Mouse (Mus musculus): ENCODE data around the gene Clk3.
A peak's percentile ranks its signal among the peaks of the same experiment; 100 is the strongest.

Gene Clk3

GRCm38 (mm10) chr9:57765364-57766351, at the start of gene Clk3:
Clk3 (minus strand) TSS chr9:57765860.
- DNase-seq (ENCODE audit: low spot score) = peak; percentile 21

DNA sequence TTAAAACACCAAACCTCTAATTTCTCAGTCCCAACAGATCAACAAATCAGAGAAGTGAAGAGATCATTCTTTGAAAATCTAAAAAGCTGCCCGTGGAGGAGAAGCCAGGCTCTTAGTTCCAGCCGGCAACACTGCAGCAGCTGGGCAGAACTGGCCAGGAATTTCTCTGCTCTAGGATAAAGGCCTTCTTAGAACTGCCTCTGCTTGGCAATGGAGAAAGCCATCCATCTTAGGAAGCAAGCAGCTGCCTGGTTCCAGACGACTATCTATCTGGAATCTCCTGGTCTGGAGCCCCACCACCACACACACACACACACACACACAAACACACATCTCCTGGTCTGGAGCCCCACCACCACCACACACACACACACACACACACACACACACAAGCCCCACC, 49.2 kb upstream of the Clk3 start:
- no peak for DNase-seq (ENCODE audit: low spot score)

- DNase-seq (ENCODE audit: low spot score) = no peak
Observed at GRCm38 (mm10) chr9:57814014-57814413, 48.4 kb upstream of the Clk3 start.

DNA sequence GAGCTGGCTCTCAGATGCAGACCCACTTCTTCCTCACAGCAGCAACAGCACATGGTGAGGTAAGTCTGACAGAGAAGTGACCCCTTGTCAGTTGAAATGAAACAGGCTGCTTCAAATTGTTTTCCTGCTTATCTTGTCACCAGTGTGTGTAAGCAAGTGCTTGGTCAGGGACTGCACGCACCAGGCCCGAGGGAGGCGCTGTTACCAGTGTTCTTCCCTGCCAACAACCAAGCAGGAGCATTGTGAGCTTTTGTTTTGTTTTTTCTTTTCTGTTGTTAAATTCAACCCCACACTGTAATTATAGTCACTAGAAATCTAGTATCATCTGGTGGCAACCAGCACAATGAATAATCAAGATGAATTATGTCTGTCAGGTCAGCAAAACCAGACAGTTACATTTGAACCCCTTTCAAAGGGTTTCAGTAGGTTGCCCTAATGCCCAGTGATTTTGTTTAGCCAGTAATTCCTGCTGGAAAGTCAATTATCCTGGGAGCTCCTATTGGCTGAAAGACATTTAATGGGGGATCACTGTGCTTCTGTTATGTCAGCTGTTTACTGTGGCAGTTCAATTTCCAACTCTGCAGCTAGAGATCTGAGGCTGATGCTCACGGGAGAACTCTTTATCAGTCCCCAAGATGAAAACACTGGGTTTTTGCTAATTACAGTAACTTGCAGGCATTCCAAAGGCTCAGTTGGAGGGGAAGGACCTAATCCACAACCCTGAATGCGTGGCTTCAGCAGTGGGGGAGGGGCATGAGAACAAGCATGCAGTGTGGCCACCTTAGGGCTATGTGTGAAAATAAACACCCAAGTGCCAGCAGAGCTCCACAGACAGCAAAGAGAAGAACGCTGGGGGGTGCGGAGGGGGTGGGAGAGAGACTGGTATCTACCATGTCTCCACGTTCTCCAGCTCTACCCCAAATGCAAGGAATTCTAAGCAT, 46.4 kb upstream of the Clk3 start:
- DNase-seq (ENCODE audit: low spot score) = no peak

DNA sequence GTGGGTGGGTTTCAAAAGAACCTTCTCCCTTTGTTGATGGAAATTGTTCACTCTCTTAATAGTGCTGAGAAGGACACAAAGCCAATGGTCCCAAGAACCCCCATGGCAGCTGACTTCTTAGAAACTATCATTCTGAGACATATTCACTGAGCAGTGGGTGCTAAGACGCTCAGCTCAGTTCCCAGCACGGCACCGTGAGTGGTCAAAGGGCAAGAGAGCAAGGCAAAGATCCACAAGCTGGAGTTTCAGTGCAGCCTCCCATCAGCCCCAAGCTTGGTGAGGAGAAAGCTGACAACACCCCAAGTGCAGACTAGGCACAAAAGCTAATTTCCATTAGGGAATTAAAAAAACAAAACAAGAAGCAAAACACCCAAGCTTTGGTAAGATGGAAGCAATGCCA, 45.0 kb upstream of the Clk3 start:
- DNase-seq (ENCODE audit: low spot score) = no peak

DNA sequence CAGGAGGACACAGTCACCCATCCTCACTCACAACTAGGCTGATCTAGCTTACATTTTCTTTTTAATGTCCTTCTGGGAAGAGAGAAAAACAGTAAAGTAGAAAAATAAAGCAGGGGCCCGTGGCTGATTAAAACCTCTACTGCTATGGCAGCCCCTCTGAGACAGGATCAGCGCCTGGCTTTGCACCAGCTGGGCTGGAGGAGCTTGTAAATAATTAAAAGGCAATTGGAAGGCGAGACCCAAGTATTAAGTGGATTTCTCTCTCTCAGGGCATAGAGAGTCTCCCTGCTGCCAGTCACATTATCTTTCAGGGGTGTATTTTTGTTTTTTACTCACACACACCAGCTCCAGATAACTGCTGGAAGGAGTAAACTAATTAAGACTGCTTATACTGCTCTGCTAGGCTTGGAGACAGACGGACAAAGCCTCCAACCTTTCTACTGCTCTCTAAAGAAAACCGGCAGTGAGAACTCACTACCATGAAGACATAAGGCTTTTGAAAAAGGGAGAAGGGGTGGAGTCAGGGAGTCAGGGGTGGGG, 43.2 kb upstream of the Clk3 start:
- no peak for DNase-seq (ENCODE audit: low spot score)

- no peak for DNase-seq (ENCODE audit: low spot score)
Observed at GRCm38 (mm10) chr9:57807174-57807651, 41.6 kb upstream of the Clk3 start.

GRCm38 (mm10) chr9:57806066-57806481, 40.4 kb upstream of the Clk3 start:
- no peak for DNase-seq (ENCODE audit: low spot score)

DNA sequence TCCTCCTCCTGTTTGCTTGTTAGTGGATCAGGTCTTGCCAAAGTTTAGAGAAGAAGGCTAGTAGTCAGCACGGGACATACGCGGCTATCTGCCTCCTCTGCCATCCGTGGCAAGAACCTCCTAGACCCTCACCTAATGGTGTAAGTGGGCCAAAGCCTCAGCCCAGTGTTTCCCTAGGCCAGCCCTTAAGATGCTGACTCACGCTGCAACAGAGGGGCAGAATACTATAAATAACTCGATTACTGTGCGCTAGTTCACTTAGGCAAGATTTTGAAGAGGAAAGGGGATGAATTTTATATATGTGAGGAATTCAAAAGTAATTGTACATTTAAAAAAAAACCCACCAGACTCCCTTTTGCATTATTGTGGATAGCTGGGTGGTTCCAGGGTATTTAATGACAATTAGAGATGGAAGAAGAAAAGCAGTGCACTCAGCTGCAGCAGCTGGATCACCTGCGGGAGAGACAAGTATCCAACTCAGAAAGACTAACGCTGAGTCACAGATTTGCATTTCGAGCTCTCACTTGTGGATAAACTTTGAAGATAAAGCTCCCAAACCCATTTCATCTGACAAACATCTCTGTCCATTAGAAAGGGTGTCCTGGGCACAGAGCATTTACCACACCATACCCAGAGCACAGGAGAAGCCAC, 39.6 kb upstream of the Clk3 start:
- no peak for DNase-seq (ENCODE audit: low spot score)

GRCm38 (mm10) chr9:57803839-57804238, 38.2 kb upstream of the Clk3 start:
- DNase-seq (ENCODE audit: low spot score) = no peak

GRCm38 (mm10) chr9:57803047-57803446, 37.4 kb upstream of the Clk3 start:
- DNase-seq (ENCODE audit: low spot score) = no peak

- DNase-seq (ENCODE audit: low spot score) = no peak
Observed at GRCm38 (mm10) chr9:57800325-57800975, 34.8 kb upstream of the Clk3 start.

DNA sequence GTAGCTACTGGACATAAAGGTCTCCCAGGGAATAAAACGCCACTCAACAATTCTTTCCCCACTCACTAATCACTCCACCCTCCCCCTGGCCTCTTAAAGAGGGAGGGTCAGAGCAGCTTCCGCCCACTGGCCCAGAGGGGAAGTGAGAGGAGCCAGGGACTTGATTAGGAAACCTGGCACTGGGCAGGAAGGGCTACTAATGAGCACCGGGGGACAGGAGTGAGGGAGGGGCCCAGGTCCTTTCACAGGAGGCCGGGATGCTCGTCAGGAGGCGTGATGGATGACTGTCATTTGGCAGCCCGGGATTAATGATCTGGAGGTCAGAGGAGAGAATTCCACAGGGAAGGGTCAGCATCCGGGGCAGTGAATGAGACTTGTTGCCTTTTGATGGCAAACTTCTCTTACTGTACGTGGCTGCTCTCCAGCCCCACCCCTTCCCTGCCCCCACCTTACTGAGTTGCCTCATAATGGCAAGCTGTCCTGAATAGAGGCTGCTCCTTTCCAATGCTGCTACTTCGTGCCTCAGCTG, 33.1 kb upstream of the Clk3 start:
- DNase-seq (ENCODE audit: low spot score) = no peak

DNA sequence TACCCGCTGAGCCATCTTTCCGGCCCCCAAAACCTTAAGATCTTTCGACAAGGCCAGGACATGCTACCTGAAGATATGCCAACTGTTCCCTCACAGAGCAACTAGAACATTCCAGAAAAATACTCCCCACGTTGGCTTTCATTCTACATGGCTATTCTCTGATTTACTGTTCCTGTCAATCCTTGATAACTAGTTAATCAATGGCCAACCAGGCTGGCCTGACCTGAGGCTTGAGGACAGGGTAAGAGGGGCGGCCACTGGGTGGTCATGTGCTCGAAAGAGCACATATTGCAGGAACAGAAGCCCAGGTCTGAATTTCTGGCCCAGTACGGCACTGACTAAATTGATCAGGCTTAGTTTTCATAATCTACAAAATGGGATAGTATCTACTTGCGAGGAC, 31.8 kb upstream of the Clk3 start:
- no peak for DNase-seq (ENCODE audit: low spot score)

- DNase-seq (ENCODE audit: low spot score) = no peak
Observed at GRCm38 (mm10) chr9:57789733-57790132, 24.1 kb upstream of the Clk3 start.

GRCm38 (mm10) chr9:57782656-57783055, 17.0 kb upstream of the Clk3 start:
- no peak for DNase-seq (ENCODE audit: low spot score)

GRCm38 (mm10) chr9:57775736-57776135, 10.1 kb upstream of the Clk3 start:
- no peak for DNase-seq (ENCODE audit: low spot score)

DNA sequence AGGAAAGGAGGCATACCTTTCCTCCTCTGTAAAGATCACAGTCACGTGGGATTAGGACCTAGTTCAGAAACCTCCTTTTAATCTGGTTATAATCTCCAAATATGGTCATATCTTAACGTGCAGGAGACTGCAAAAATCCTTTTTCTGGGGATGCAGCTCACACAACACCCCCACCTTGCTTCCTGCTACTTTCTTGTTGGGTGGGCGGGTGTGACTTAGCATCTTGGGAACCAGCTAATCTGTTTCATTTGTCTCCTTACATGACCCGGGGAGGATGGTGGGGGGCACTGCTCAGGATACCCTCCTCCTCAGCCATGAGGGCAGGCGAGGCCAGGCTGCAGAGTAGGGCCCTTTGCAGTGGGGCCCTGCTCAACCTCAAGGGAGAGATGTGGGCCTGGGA, 9.4 kb upstream of the Clk3 start:
- DNase-seq (ENCODE audit: low spot score) = no peak

- DNase-seq (ENCODE audit: low spot score) = no peak
Observed at GRCm38 (mm10) chr9:57774168-57774567, 8.5 kb upstream of the Clk3 start.

DNA sequence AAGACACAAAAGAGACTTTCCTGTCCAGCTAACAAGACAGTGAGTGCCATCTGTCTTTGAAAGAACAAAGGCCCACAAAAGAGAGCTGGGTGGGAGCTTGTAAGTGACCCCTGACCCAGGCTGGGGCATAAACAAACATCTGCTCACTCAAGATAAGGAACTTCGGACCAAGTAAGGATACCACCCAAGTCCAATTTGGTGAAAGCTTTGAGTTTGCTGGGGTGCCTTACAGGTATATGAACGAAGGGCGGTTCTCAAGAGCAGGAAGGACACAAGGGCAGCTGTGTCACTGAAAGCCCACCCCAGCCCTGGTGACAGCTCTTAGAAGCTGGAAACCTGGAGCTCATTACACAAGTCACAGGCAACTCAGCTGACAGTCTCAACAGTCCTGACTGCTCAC, 8.1 kb upstream of the Clk3 start:
- DNase-seq (ENCODE audit: low spot score) = no peak

- DNase-seq (ENCODE audit: low spot score) = no peak
Observed at GRCm38 (mm10) chr9:57770836-57771235, 5.2 kb upstream of the Clk3 start.

Data from ovary, postnatal 10 days (tissue).